Mouse (Mus musculus): ENCODE data around the gene Pabpc4. TPM values are rescaled to one million over a fixed set of nuclear protein-coding genes. Genes with fewer than 3 reads are reported as not detected.
A peak's percentile ranks its signal among the peaks of the same experiment; 100 is the strongest.
"Not testable (repeated sequence)": the region's sequence is repeated elsewhere in the genome, so short reads cannot be mapped to it uniquely, and the experiment has no call there.

Gene Pabpc4
- polyA plus RNA-seq, 1 experiment = 154 TPM

DNA sequence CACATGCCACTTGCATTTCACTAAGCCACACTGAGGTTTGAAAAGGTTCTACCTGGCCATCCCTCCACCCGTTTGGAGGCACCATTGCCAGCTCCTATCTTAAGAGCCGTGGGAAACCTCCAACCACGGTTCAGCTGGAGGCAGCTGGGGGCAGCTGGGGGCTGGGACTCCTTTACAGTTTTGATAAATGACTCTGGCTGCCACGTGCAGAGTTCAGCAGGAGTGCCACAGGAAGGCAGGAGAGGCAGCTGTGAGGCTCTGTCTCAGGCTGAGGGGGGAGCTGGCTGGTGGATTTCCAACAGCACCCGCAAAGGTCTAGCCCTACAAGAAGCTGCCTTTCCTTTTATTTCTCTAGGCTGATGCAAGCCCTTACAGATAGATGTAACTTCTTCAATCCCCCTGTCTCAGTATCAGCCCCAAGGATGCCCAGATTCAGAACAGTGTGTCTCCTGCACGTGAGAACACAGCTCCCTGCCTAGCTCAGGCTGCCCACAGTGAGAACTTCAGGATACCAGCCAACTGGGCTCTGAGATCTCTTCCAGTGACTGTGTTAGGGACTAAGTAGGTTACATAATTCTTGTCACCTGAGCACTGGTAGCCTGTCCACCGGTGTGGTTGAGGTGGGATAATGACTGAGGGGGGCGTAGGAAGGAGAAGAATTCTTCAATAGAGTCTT lies 1.9 kb upstream of the Pabpc4 start:
- H3K4me2 ChIP-seq (ENCODE audit: low read depth) = peak overlapping the region; percentile 21
- TF ChIP-seq REST (IDR thresholded peaks at IDR 0.05; ENCODE audit: insufficient read depth, insufficient read length) (no peak), CEBPB (IDR thresholded peaks at IDR 0.05; ENCODE audit: insufficient read depth, poor library complexity, severe bottlenecking) (peak; percentile 40; the same call in 1 of the 2 replicates), POLR2A (IDR thresholded peaks at IDR 0.05; ENCODE audit: insufficient read length, low read depth) (no peak), MAX (IDR thresholded peaks at IDR 0.05; ENCODE audit: low read depth) (no peak), POLR2AphosphoS2 (IDR thresholded peaks at IDR 0.05; ENCODE audit: insufficient read length, low read depth) (no peak), TCF3 (IDR thresholded peaks at IDR 0.05; ENCODE audit: insufficient read length, low read depth) (no peak), USF1 (IDR thresholded peaks at IDR 0.05; ENCODE audit: low read depth) (no peak), E2F4 (IDR thresholded peaks at IDR 0.05; ENCODE audit: insufficient read depth) (no peak), TCF12 (IDR thresholded peaks at IDR 0.05; ENCODE audit: insufficient read depth, poor library complexity, severe bottlenecking) (peak; percentile 8), MYOG (IDR thresholded peaks at IDR 0.05; ENCODE audit: control insufficient read depth in 1 of 3, insufficient read depth in 1 of 3, insufficient read length in 2 of 3, low read depth in 2 of 3) (peak in 2 of 3 experiments; percentile 4 to 82), SRF (IDR thresholded peaks at IDR 0.05; ENCODE audit: control insufficient read depth, insufficient read length, low read depth) (no peak), MYOD1 (IDR thresholded peaks at IDR 0.05; ENCODE audit: control insufficient read depth in 1 of 3, insufficient read length in 2 of 3, low read depth in 2 of 3) (peak in 2 of 3 experiments; percentile 49 to 69)
- H3ac ChIP-seq (ENCODE audit: control insufficient read depth, insufficient read length) = no peak overlapping the region
- peaks cover 9% of the 10 kb centered on the region for H3K27me3 ChIP-seq (ENCODE audit: control insufficient read depth, insufficient read depth, insufficient read length)
- no peak overlapping the region for H3K4me3 ChIP-seq
- H3K79me2 ChIP-seq (ENCODE audit: control insufficient read depth, insufficient read depth) = no peaks in the 10 kb centered on the region
- no peaks in the 10 kb centered on the region for H3K36me3 ChIP-seq (ENCODE audit: control insufficient read depth, insufficient read depth)

- Histone ChIP-seq H3K36me3 (ENCODE audit: control insufficient read depth, insufficient read depth) (no peaks in the 10 kb centered on the region), H3ac (ENCODE audit: control insufficient read depth, insufficient read length) (no peak overlapping the region)
- TF ChIP-seq CEBPB (IDR thresholded peaks at IDR 0.05; ENCODE audit: insufficient read depth, poor library complexity, severe bottlenecking) (no peak), MAX (IDR thresholded peaks at IDR 0.05; ENCODE audit: low read depth) (no peak), MYOD1 (IDR thresholded peaks at IDR 0.05; ENCODE audit: control insufficient read depth in 1 of 3, insufficient read length in 2 of 3, low read depth in 2 of 3) (no peak), REST (IDR thresholded peaks at IDR 0.05; ENCODE audit: insufficient read depth, insufficient read length) (no peak), SRF (IDR thresholded peaks at IDR 0.05; ENCODE audit: control insufficient read depth, insufficient read length, low read depth) (no peak), TCF3 (IDR thresholded peaks at IDR 0.05; ENCODE audit: insufficient read length, low read depth) (no peak), USF1 (IDR thresholded peaks at IDR 0.05; ENCODE audit: low read depth) (no peak), TCF12 (IDR thresholded peaks at IDR 0.05; ENCODE audit: insufficient read depth, poor library complexity, severe bottlenecking) (no peak), POLR2AphosphoS2 (IDR thresholded peaks at IDR 0.05; ENCODE audit: insufficient read length, low read depth) (no peak), E2F4 (IDR thresholded peaks at IDR 0.05; ENCODE audit: insufficient read depth) (no peak), MYOG (IDR thresholded peaks at IDR 0.05; ENCODE audit: control insufficient read depth in 1 of 3, insufficient read depth in 1 of 3, insufficient read length in 2 of 3, low read depth in 2 of 3) (no peak), POLR2A (IDR thresholded peaks at IDR 0.05; ENCODE audit: insufficient read length, low read depth) (no peak)
Measured at GRCm38 (mm10) chr4:123271063-123271462, 8.9 kb downstream of the Pabpc4 start.

DNA sequence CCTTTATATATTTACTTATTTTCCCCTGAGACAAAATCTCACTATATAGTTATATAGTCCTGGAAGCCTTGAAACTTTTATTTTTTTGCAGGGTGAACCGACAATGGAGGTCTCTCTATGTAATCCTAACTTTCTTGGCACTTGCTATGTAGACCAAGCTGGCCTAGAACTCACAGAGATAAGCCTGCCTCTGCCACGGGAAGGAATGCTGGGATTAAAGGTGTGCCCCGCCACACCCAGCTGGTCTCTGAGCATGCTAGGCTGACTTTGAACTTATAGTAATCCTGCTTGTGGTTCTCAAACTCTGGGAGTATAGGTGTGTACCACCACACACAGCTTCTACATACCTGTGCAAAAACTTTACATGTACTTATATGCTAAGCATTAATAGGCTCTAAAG lies 18.0 kb downstream of the Pabpc4 start:
- no peak overlapping the region for H3K4me3 ChIP-seq
- peaks cover 8% of the 10 kb centered on the region for H3K27me3 ChIP-seq (ENCODE audit: control insufficient read depth, insufficient read depth, insufficient read length)
- TF ChIP-seq TCF3 (IDR thresholded peaks at IDR 0.05; ENCODE audit: insufficient read length, low read depth) (no peak), MYOD1 (IDR thresholded peaks at IDR 0.05; ENCODE audit: control insufficient read depth in 1 of 3, insufficient read length in 2 of 3, low read depth in 2 of 3) (no peak), POLR2AphosphoS2 (IDR thresholded peaks at IDR 0.05; ENCODE audit: insufficient read length, low read depth) (no peak), MYOG (IDR thresholded peaks at IDR 0.05; ENCODE audit: control insufficient read depth in 1 of 3, insufficient read depth in 1 of 3, insufficient read length in 2 of 3, low read depth in 2 of 3) (no peak), SRF (IDR thresholded peaks at IDR 0.05; ENCODE audit: control insufficient read depth, insufficient read length, low read depth) (no peak), POLR2A (IDR thresholded peaks at IDR 0.05; ENCODE audit: insufficient read length, low read depth) (no peak), CEBPB (IDR thresholded peaks at IDR 0.05; ENCODE audit: insufficient read depth, poor library complexity, severe bottlenecking) (no peak), E2F4 (IDR thresholded peaks at IDR 0.05; ENCODE audit: insufficient read depth) (no peak), USF1 (IDR thresholded peaks at IDR 0.05; ENCODE audit: low read depth) (no peak), MAX (IDR thresholded peaks at IDR 0.05; ENCODE audit: low read depth) (no peak), REST (IDR thresholded peaks at IDR 0.05; ENCODE audit: insufficient read depth, insufficient read length) (no peak), TCF12 (IDR thresholded peaks at IDR 0.05; ENCODE audit: insufficient read depth, poor library complexity, severe bottlenecking) (no peak)
- H3K79me2 ChIP-seq (ENCODE audit: control insufficient read depth, insufficient read depth) = peaks cover 17% of the 10 kb centered on the region
- no peaks in the 10 kb centered on the region for H3K36me3 ChIP-seq (ENCODE audit: control insufficient read depth, insufficient read depth)
- H3ac ChIP-seq (ENCODE audit: control insufficient read depth, insufficient read length) = no peak overlapping the region
- no peak overlapping the region for H3K4me2 ChIP-seq (ENCODE audit: low read depth)

More at GRCm38 (mm10) chr4:123271063-123271462, 8.9 kb downstream of the Pabpc4 start:
- Histone ChIP-seq H3K4me2 (ENCODE audit: low read depth) (no peak overlapping the region), H3K4me3 (no peak overlapping the region), H3K79me2 (ENCODE audit: control insufficient read depth, insufficient read depth) (no peaks in the 10 kb centered on the region), H3K27me3 (ENCODE audit: control insufficient read depth, insufficient read depth, insufficient read length) (peaks cover 3% of the 10 kb centered on the region)

DNA sequence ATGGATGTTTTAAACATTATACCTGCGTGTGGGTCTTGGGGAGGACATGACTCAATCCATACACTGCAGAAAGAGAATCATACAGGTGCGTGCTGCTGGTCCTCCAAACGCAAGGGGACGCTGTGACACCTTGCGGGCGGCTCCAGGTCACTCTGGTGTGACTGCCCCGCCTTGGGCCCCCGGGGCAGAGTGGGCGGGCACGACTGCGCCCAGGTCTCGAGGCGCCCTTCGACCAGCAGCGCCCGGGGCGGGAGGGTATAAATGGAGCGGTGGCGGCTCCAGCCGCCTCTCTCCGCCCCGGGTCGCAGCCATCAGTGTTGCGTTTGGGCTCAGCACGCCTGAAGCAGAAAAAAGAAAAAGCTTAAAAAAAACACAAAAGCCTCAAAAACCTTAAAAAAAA lies 20.3 kb downstream of the Pabpc4 start:
- no peaks in the 10 kb centered on the region for H3K27me3 ChIP-seq (ENCODE audit: control insufficient read depth, insufficient read depth, insufficient read length)
- TF ChIP-seq MYOD1 (IDR thresholded peaks at IDR 0.05; ENCODE audit: control insufficient read depth in 1 of 3, insufficient read length in 2 of 3, low read depth in 2 of 3) = no peak
- no peak for TF ChIP-seq MAX (IDR thresholded peaks at IDR 0.05; ENCODE audit: low read depth)
- TF ChIP-seq TCF12 (IDR thresholded peaks at IDR 0.05; ENCODE audit: insufficient read depth, poor library complexity, severe bottlenecking) = no peak
- no peak for TF ChIP-seq E2F4 (IDR thresholded peaks at IDR 0.05; ENCODE audit: insufficient read depth)
- TF ChIP-seq SRF (IDR thresholded peaks at IDR 0.05; ENCODE audit: control insufficient read depth, insufficient read length, low read depth) = no peak
- peak in 1 of 3 experiments; percentile 37 for TF ChIP-seq MYOG (IDR thresholded peaks at IDR 0.05; ENCODE audit: control insufficient read depth in 1 of 3, insufficient read depth in 1 of 3, insufficient read length in 2 of 3, low read depth in 2 of 3)
- peak; percentile 58 for TF ChIP-seq POLR2AphosphoS2 (IDR thresholded peaks at IDR 0.05; ENCODE audit: insufficient read length, low read depth)
- TF ChIP-seq REST (IDR thresholded peaks at IDR 0.05; ENCODE audit: insufficient read depth, insufficient read length) = no peak
- no peak for TF ChIP-seq USF1 (IDR thresholded peaks at IDR 0.05; ENCODE audit: low read depth)
- peak; percentile 55 for TF ChIP-seq POLR2A (IDR thresholded peaks at IDR 0.05; ENCODE audit: insufficient read length, low read depth)
- no peak for TF ChIP-seq TCF3 (IDR thresholded peaks at IDR 0.05; ENCODE audit: insufficient read length, low read depth)
- no peak overlapping the region for H3ac ChIP-seq (ENCODE audit: control insufficient read depth, insufficient read length)
- H3K4me3 ChIP-seq = peak overlapping the region; percentile 80
- H3K4me2 ChIP-seq (ENCODE audit: low read depth) = peak overlapping the region; percentile 45
- peaks cover 9% of the 10 kb centered on the region for H3K36me3 ChIP-seq (ENCODE audit: control insufficient read depth, insufficient read depth)
- H3K79me2 ChIP-seq (ENCODE audit: control insufficient read depth, insufficient read depth) = peaks cover 41% of the 10 kb centered on the region

GRCm38 (mm10) chr4:123282915-123283674 lies 20.9 kb downstream of the Pabpc4 start:
- not testable (repeated sequence) for H3ac ChIP-seq (ENCODE audit: control insufficient read depth, insufficient read length); H3K27me3 ChIP-seq (ENCODE audit: control insufficient read depth, insufficient read depth, insufficient read length)
- Histone ChIP-seq H3K36me3 (ENCODE audit: control insufficient read depth, insufficient read depth) (peaks cover 14% of the 10 kb centered on the region), H3K79me2 (ENCODE audit: control insufficient read depth, insufficient read depth) (peaks cover 47% of the 10 kb centered on the region), H3K4me3 (peak overlapping the region; percentile 80), H3K4me2 (ENCODE audit: low read depth) (peak overlapping the region; percentile 45)

Measured in myocyte (in vitro differentiated cells).